Mouse (Mus musculus) lung, embryonic 14.5 days (tissue): ENCODE results near the gene Fscn3. TPM values are rescaled to one million over a fixed set of nuclear protein-coding genes. Genes with fewer than 3 reads are reported as not detected.

Experiments
- ATAC-seq: fragments of 200-750 bp; cut with Nextera tagmentation; 2 replicates; pipeline ENCODE4 v1.8.0; 2017; ENCODE audit warnings: mild to moderate bottlenecking, moderate TSS enrichment, moderate library complexity; ENCODE audit not compliant: insufficient read depth
- DNase-seq: peaks from one replicate; pipeline ENCODE4 v3.0.0-alpha.2; 2015
- H3K27ac ChIP-seq: fragments of 300-500 bp; sonication (generic); 2 replicates; pipeline ENCODE4 v1.5.1; 2014; ENCODE audit warnings: low read depth, mild to moderate bottlenecking, moderate library complexity
- H3K27me3 ChIP-seq: fragments of 300-500 bp; sonication (generic); 2 replicates; pipeline ENCODE4 v1.6.1; 2014; ENCODE audit warnings: low read length, control low read depth; ENCODE audit not compliant: insufficient read depth
- H3K36me3 ChIP-seq: fragments of 300-500 bp; sonication (generic); 2 replicates; pipeline ENCODE4 v1.6.1; 2014; ENCODE audit warnings: control low read depth; ENCODE audit not compliant: insufficient read depth
- H3K4me1 ChIP-seq: fragments of 300-500 bp; sonication (generic); 2 replicates; pipeline ENCODE4 v1.6.1; 2014; ENCODE audit warnings: antibody characterized with exemption, control low read depth; ENCODE audit not compliant: insufficient read depth
- H3K4me2 ChIP-seq: fragments of 300-500 bp; sonication (generic); 2 replicates; pipeline ENCODE4 v1.6.1; 2014; ENCODE audit warnings: mild to moderate bottlenecking
- H3K4me3 ChIP-seq: fragments of 300-500 bp; sonication (generic); 2 replicates; pipeline ENCODE4 v1.5.1; 2014; ENCODE audit warnings: low read depth, low read length
- H3K9ac ChIP-seq: fragments of 300-500 bp; sonication (generic); 2 replicates; pipeline ENCODE4 v1.6.1; 2014
- H3K9me3 ChIP-seq: fragments of 300-500 bp; sonication (generic); 2 replicates; pipeline ENCODE4 v1.6.1; 2016; ENCODE audit warnings: low read depth, low read length, control low read depth
- CTCF ChIP-seq: IDR thresholded peaks from 2 replicates; pipeline ENCODE4 v1.5.1; 2016; ENCODE audit warnings: antibody characterized with exemption, low read depth
- WGBS: fragments of 180-500 bp; shearing (Covaris S2); extraction: QIAGEN DNeasy Blood & Tissue Kit; methylation state at CpG from one replicate; pipeline ENCODE4 v1.1.7; 2014; 5-methylcytosine and 5-hydroxymethylcytosine counted together
- polyA plus RNA-seq: library from polyadenylated mRNA; unstranded; fragments of >200 nt; fragmentation: Nextera tagmentation; extraction: Ambion mirVana; gene quantifications from 2 replicates; pipeline ENCODE4 v1.2.1, GENCODE M21; 2014

Gene Fscn3
- polyA plus RNA-seq, 1 experiment from 2014 or later: not detected

DNA sequence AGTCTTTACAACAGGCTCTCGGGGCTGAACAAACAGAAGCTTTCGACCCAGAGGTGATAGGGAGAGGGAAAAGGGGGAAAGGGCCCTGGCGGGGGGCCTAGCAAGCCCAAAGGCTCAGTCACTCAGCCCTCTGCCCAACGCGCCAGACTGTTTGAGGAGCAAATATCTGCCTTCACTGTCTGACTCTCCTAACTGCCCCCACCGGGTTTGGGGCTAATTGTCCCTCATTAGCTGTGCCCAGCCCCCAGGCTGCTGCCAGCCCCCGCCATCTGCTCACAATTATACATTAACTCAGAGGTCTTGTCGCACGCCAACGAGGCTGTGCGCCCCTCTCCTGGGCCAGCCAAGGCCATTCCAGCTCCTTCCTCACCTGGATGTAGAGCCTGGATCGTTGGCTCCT is 23.4 kb downstream of the Fscn3 start:
- WGBS: 2% methylated on average over 12 of the region's 12 CpGs
- Histone ChIP-seq H3K4me3 (no peak overlapping the region), H3K4me1 (no peaks in the 10 kb centered on the region), H3K27ac (no peak overlapping the region), H3K9ac (no peak overlapping the region), H3K9me3 (no peaks in the 10 kb centered on the region), H3K4me2 (no peak overlapping the region), H3K27me3 (peaks cover 34% of the 10 kb centered on the region), H3K36me3 (no peaks in the 10 kb centered on the region)
- DNase-seq (no peak), ATAC-seq (no peak)
- no peak for TF ChIP-seq CTCF

DNA sequence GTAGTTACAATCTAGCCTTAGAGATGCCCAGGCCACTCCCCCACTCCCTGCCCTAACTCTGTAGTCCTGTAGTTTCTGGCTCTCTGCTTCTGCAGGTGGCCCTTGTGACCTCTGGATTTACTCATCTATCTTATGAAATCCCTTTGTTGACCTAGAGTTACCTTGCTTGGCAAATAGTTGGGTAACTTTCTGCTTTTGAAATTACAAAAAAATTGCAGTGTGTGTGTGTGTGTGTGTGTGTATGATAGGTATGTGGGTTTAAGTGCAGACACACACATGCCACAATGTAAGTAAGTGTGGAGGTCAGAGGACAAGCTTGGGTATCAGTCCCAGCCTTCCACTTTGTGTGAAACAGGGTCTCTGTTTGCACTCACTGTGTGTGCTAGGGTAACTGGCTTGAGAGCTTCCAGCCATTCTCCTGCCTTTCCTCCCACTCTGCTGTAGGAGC is 31.7 kb downstream of the Fscn3 start:
- Histone ChIP-seq H3K4me3 (no peak overlapping the region), H3K27ac (no peak overlapping the region), H3K4me1 (no peaks in the 10 kb centered on the region), H3K36me3 (no peaks in the 10 kb centered on the region), H3K27me3 (no peaks in the 10 kb centered on the region), H3K9ac (no peak overlapping the region), H3K9me3 (no peaks in the 10 kb centered on the region), H3K4me2 (no peak overlapping the region)
- DNase-seq (no peak), ATAC-seq (no peak)
- TF ChIP-seq CTCF: no peak

DNA sequence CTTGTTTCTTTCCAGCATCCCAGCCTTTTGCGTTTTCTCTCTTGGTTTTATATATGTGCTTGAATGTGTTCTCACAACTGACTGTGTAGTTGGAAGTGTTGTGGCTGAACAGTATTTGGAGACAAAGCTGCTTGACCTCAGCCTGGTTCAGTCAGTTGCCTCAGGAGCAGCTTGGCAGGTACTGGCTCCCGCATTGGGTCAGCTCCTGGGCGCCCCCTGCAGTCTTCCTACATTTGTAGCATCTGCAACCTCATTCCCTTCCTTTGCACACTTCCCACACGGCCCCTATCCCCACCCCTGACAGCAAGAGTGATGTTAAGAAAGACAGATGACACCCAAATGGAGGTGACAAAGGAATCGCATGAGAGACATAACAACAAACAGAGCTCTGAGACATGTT is 32.9 kb downstream of the Fscn3 start:
- TF ChIP-seq CTCF: peak; percentile 56
- Histone ChIP-seq H3K36me3 (no peaks in the 10 kb centered on the region), H3K4me3 (no peak overlapping the region), H3K9me3 (no peaks in the 10 kb centered on the region), H3K4me1 (no peaks in the 10 kb centered on the region), H3K27ac (no peak overlapping the region), H3K4me2 (no peak overlapping the region), H3K9ac (no peak overlapping the region), H3K27me3 (no peaks in the 10 kb centered on the region)
- DNase-seq: peak; percentile 58
- WGBS: 6% methylated on average over 5 of the region's 5 CpGs
- ATAC-seq: no peak

DNA sequence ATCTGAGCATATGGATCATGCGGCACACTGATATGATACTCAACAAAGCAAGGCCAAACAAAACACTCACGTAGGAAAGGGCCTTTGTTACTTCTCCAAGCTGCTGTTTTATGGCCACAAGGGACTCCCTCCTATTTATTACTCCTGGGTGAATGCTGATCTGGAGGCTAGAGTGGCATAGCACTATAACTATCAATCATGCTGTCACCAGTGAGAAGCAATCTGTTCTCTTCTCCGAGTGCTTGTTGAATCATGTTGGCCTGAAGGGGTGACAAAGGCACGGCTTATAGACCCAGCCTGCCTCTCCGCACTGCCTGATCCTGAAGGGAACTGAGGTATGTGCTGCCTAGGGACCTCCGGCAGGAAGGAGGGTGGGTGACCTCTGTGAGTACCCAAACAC is 37.0 kb downstream of the Fscn3 start:
- ATAC-seq: no peak

DNA sequence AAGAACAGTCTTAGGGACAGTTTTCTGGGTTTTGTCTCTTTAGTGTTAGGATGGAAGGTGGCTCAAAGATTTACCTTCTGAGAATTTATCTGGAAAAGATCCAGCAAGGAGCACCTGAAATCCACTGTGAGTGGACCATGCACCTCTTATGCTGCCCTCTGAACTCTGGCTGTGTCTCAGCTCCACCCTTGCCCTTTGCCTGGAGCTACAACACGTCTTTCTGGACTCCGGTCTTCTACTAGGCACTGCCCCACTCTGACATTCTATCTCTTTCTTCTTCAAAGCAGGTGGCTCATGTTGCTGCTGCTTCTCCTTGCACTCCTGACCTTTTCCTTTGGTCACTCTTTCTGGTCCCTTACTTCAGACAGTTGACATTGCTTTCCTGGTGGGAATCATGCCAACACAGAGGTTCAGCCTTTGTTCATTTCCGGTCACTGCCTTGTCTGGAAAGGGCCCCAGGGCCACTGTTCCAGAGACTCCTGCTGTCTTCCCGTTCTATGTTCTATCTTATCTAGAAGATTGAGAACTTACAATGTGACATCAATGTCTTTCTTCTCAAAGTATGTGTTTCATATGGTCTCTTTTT is 42.5 kb downstream of the Fscn3 start:
- H3K27ac ChIP-seq: no peak overlapping the region
- no peaks in the 10 kb centered on the region for H3K36me3 ChIP-seq
- ATAC-seq (no peak), DNase-seq (no peak)
- 44% methylated on average over 4 of the region's 4 CpGs for WGBS
- H3K9me3 ChIP-seq: no peaks in the 10 kb centered on the region
- no peak overlapping the region for H3K4me3 ChIP-seq
- no peaks in the 10 kb centered on the region for H3K4me1 ChIP-seq
- H3K9ac ChIP-seq: no peak overlapping the region
- no peaks in the 10 kb centered on the region for H3K27me3 ChIP-seq
- TF ChIP-seq CTCF: no peak
- no peak overlapping the region for H3K4me2 ChIP-seq

More for the DNA sequence above, 37.0 kb downstream of the Fscn3 start:
- Histone ChIP-seq H3K9me3 (no peaks in the 10 kb centered on the region), H3K36me3 (no peaks in the 10 kb centered on the region), H3K4me1 (no peaks in the 10 kb centered on the region), H3K4me2 (no peak overlapping the region), H3K9ac (no peak overlapping the region), H3K4me3 (no peak overlapping the region), H3K27me3 (no peaks in the 10 kb centered on the region), H3K27ac (no peak overlapping the region)
- WGBS: 29% methylated on average over 6 of the region's 6 CpGs
- DNase-seq: no peak
- TF ChIP-seq CTCF: no peak

DNA sequence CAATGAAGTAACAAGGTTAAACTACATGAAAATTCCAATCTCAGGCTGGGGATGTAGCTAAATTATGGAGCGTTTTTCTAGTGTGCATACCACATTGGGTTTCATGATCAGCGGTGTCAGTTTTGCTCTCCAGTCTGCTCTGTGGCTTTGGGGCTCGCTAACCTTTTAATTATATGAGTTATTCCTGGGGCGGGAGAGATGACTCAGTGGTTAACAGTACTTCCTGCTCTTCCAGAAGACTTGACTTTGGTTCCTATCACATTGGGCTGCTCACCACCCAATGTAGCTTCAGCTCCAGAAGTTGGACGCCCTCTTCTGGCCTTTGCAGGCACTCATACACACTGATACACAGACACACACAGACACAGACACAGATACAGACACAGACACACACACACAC is 43.0 kb downstream of the Fscn3 start:
- ATAC-seq: no peak

DNA sequence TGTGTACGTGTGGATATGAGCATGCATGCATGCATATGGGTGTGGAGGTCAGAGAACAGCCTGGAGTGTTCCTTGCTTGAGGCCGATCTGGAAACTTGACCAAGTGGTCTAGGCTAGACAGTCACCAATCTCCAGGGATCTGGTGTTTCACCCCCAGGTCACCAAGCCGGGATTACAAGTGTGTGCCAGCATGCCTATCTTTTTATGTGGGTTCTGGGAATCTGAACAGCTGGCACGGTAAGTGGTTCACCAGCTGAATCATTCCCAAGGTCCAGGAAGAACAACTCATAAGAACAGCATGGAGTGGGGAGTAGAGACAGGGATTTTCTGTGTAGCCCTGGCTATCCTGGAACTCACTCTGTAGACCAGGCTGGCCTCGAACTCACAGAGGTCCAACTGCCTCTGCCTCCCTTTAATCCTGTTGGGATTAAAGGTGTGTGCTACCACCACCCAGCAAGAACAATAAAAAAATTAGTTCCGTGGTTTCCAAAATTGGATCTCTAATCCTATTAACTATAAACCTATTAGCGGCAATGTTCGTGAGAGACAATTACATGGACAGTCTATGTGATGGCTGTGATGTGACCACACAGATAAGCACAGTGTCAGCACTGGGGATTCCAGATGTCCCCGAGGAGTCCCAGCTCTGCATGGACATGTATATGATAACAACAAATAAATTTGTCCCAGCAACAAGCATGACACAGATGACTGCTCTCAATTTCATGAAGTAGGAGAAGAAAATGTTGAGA is 43.9 kb downstream of the Fscn3 start:
- H3K4me1 ChIP-seq: no peaks in the 10 kb centered on the region
- no peaks in the 10 kb centered on the region for H3K9me3 ChIP-seq
- no peak overlapping the region for H3K4me3 ChIP-seq
- H3K27ac ChIP-seq: no peak overlapping the region
- no peaks in the 10 kb centered on the region for H3K27me3 ChIP-seq
- H3K36me3 ChIP-seq: no peaks in the 10 kb centered on the region
- no peak for TF ChIP-seq CTCF
- DNase-seq (no peak), ATAC-seq (no peak)
- no peak overlapping the region for H3K9ac ChIP-seq
- no peak overlapping the region for H3K4me2 ChIP-seq
- 79% methylated on average over 9 of the region's 9 CpGs for WGBS

More for the DNA sequence above, 43.0 kb downstream of the Fscn3 start:
- H3K4me2 ChIP-seq: no peak overlapping the region
- H3K27me3 ChIP-seq: no peaks in the 10 kb centered on the region
- H3K9me3 ChIP-seq: no peaks in the 10 kb centered on the region
- 79% methylated on average over 5 of the region's 5 CpGs for whole genome bisulfite sequencing
- no peaks in the 10 kb centered on the region for H3K36me3 ChIP-seq
- no peak overlapping the region for H3K9ac ChIP-seq
- no peak overlapping the region for H3K27ac ChIP-seq
- no peak for DNase-seq
- H3K4me1 ChIP-seq: no peaks in the 10 kb centered on the region
- no peak for TF ChIP-seq CTCF
- H3K4me3 ChIP-seq: no peak overlapping the region
